Mouse (Mus musculus) kidney, adult 18-20 months (tissue): ENCODE measurements around the gene Atcay.
"Not testable (repeated sequence)": the region's sequence is repeated elsewhere in the genome, so short reads cannot be mapped to it uniquely, and the experiment has no call there.

ENCODE experiments used
- DNase-seq: peaks from one replicate; pipeline ENCODE4 v3.0.0; 2021

Atcay gene

GRCm38 (mm10) chr10:81177958-81178712 lies 52.5 kb downstream of the Atcay start:
- DNase-seq = no peak

- peak; percentile 52 for DNase-seq
Observed at GRCm38 (mm10) chr10:81177491-81177925, 53.1 kb downstream of the Atcay start.

GRCm38 (mm10) chr10:81176466-81177271 lies 54.0 kb downstream of the Atcay start, which contains the start of gene Eef2:
Gene Eef2, plus strand, starts transcription at chr10:81176631.
- peak; percentile 100 for DNase-seq

GRCm38 (mm10) chr10:81175936-81176465 lies 54.6 kb downstream of the Atcay start:
- DNase-seq = no peak

- not testable (repeated sequence) for DNase-seq
Observed at GRCm38 (mm10) chr10:81175345-81175701, 55.3 kb downstream of the Atcay start.

- DNase-seq = peak; percentile 92
Observed at GRCm38 (mm10) chr10:81174617-81175344, 55.9 kb downstream of the Atcay start.

GRCm38 (mm10) chr10:81173132-81173531 lies 57.5 kb downstream of the Atcay start:
- peak; percentile 83 for DNase-seq

- not testable (repeated sequence) for DNase-seq
Observed at GRCm38 (mm10) chr10:81169411-81169900, 61.2 kb downstream of the Atcay start.

GRCm38 (mm10) chr10:81168521-81169244 lies 62.0 kb downstream of the Atcay start:
- DNase-seq = peak; percentile 90

GRCm38 (mm10) chr10:81168087-81168431 lies 62.6 kb downstream of the Atcay start:
- DNase-seq = no peak

- peak; percentile 100 for DNase-seq
Observed at GRCm38 (mm10) chr10:81167200-81168086, 63.2 kb downstream of the Atcay start, which contains the start of gene Pias4. Gene Pias4, minus strand, starts transcription at chr10:81167923.

- no peak for DNase-seq
Observed at GRCm38 (mm10) chr10:81165118-81165517, 65.5 kb downstream of the Atcay start.

- no peak for DNase-seq
Observed at GRCm38 (mm10) chr10:81162318-81162652, 68.3 kb downstream of the Atcay start.

GRCm38 (mm10) chr10:81161602-81162317 lies 68.9 kb downstream of the Atcay start:
- DNase-seq = peak; percentile 56

- no peak for DNase-seq
Observed at GRCm38 (mm10) chr10:81154736-81155135, 75.9 kb downstream of the Atcay start.
